In the genomic region with DNA sequence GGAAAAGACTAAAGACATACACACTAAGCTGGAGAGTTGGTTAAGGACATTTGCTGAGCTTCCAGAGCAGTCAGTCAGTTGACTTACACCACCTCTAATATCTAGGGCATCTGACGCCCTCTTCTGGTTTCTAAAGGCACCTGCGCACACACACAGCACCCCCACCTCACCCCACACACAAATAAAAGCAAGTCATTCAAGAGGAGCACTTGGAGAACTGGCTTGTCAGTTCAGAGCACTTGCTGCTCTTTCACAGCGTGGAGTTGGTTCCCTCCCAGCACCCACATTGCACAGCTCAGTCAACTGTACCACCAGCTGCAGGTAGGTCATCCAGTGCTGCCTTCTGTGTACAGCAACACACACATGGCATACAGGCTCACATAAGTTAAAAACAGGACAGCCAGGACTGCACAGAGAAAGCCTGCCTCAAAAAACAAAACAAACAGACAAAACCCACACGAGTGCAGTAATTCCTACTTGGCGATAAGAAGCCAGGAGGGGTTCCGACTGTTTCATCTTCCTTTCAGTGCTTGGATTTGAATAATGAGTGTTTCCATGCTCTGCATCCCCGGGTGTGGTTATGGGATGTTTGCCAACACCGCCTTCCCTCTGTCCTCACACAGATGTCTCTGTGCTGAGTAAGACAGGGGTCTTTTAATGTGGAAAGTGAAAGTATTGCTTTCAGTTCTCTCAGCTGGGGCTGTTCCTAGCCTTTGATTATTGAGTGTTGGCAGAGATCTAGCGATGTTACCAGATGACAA, we compare ENCODE assay signal across 8 mouse cellular contexts. TPM values are rescaled to one million over a fixed set of nuclear protein-coding genes. Genes with fewer than 3 reads are reported as not detected.
DNase-seq lines count a peak whose midpoint lies in the region; ATAC-seq and TF ChIP-seq lines count a peak whose summit lies in the region.

No protein-coding gene starts in this region.

- peak; percentile 58 for TF ChIP-seq CTCF in lung, adult 2 months (IDR thresholded peaks at IDR 0.05; ENCODE audit: insufficient read depth, low read length)

- peaks cover 4% of the 10 kb centered on the region; the same call in 1 of the 2 replicates for H3K36me3 ChIP-seq in kidney, embryonic 15.5 days

- no peak overlapping the region for H3K4me2 ChIP-seq in kidney, embryonic 15.5 days

- WGBS in kidney, embryonic 15.5 days = 50% methylated on average over 9 of the region's 9 CpGs
- WGBS in lung, adult 2 months = 12% methylated on average over 9 of the region's 9 CpGs

- no peaks in the 10 kb centered on the region for H3K27me3 ChIP-seq in kidney, embryonic 15.5 days

- peak overlapping the region; percentile 43 for H3K27ac ChIP-seq in kidney, embryonic 15.5 days

- no peak overlapping the region for H3K4me3 ChIP-seq in kidney, embryonic 15.5 days (replicated peaks)
- peak overlapping the region; percentile 31 for H3K4me3 ChIP-seq in lung, adult 2 months (replicated peaks; ENCODE audit: extremely low read depth, low read depth, low read length)

- no peaks in the 10 kb centered on the region for H3K9me3 ChIP-seq in kidney, embryonic 15.5 days (replicated peaks)

- peaks cover 49% of the 10 kb centered on the region for H3K4me1 ChIP-seq in kidney, embryonic 15.5 days
- peaks cover 39% of the 10 kb centered on the region for H3K4me1 ChIP-seq in lung, adult 2 months (ENCODE audit: control insufficient read depth, insufficient read depth, low read length)

- no peak overlapping the region for H3K9ac ChIP-seq in kidney, embryonic 15.5 days

- no peak for ATAC-seq in kidney, embryonic 15.5 days (replicated peaks; ENCODE audit: low FRiP score)

- DNase-seq in 3134 (ENCODE audit: extremely low read depth, insufficient read length, low spot score) = peak; percentile 67
- DNase-seq in CD4-positive, CD25-positive, alpha-beta regulatory T cell, adult 2 months (ENCODE audit: low read depth, low spot score) = peak; percentile 84
- peak; percentile 64 to 72 for DNase-seq in cerebellum, adult 18-20 months
- DNase-seq in gastrocnemius, postnatal 4 days (ENCODE audit: low spot score in 2 of 2) = peak; percentile 46 to 62
- peak; percentile 44 for DNase-seq in lung, adult 2 months
- DNase-seq in retina, postnatal 7 days (ENCODE audit: low read depth, low spot score) = peak; percentile 20
- no peak for DNase-seq in yolk sac, embryonic 10.5 days (ENCODE audit: low spot score)

- TF ChIP-seq POLR2A in lung, adult 2 months (IDR thresholded peaks at IDR 0.05; ENCODE audit: borderline replicate concordance, extremely low read depth, low read depth, low read length) = no peak

RNA-seq across cellular contexts. Expression of a gene that starts 50.9 kb away (rescaled TPM):
- total RNA-seq in gastrocnemius, postnatal 4 days (2021) = 100 to 1,000 TPM; 110 to 121 TPM
- polyA plus RNA-seq in kidney, embryonic 15.5 days (2015; fragmentation: Nextera tagmentation; extraction: Ambion mirVana) = 12.4 and 13.8 TPM in 2 replicates
- 52.4 and 65.2 TPM in 2 replicates for polyA plus RNA-seq in lung, adult 2 months (2012; rRNA removed)
